Mouse (Mus musculus) small intestine, adult 2 months (tissue): ENCODE results near the gene Dnajc11.

Experiments used
- CTCF ChIP-seq: fragments of 200-500 bp; IDR thresholded peaks from 2 replicates; pipeline ENCODE4 v1.5.1; 2012; ENCODE audit warnings: low read depth, mild to moderate bottlenecking, control low read depth, inconsistent platforms, low read length, moderate library complexity, mixed read lengths; ENCODE audit not compliant: insufficient replicate concordance, insufficient read length; ENCODE audit errors: extremely low read depth
- POLR2A ChIP-seq: fragments of 200-500 bp; IDR thresholded peaks from 2 replicates; pipeline ENCODE4 v1.6.1; 2012; ENCODE audit warnings: low read depth, mild to moderate bottlenecking, control low read depth, inconsistent platforms, low read length, moderate library complexity

DNA sequence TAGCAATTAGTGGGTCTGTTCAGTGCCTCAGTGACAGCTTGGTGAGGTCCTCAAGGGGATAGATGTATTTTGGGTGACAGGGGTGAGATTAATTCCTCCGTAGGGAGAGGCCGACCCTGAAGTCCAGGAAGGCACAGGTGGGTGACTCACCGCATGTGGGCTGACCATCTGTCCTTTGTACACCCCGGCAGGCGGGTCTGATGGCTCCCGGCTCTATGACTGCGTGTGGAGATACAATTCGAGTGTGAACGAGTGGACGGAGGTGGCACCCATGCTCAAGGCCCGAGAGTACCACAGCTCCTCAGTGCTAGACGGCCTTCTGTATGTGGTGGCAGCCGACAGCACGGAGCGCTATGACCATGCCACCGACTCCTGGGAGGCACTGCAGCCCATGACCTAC lies 78.6 kb downstream of the Dnajc11 start:
- TF ChIP-seq CTCF (no peak), POLR2A (no peak)
